Mouse (Mus musculus): ENCODE data around the gene Myom3.

- TF ChIP-seq CTCF (IDR thresholded peaks at IDR 0.05; ENCODE audit: low read depth, low read length) (no peak), POLR2A (IDR thresholded peaks at IDR 0.05; ENCODE audit: borderline replicate concordance, low read depth, low read length) (no peak)
Measured at GRCm38 (mm10) chr4:135771592-135771991, 12.1 kb downstream of the Myom3 start.

Measured in bone marrow macrophage, adult 2 months (primary cell).